Mouse (Mus musculus): ENCODE data around the gene Ulk1. TPM values are rescaled to one million over a fixed set of nuclear protein-coding genes. Genes with fewer than 3 reads are reported as not detected.

Ulk1 gene
- 20.0 and 34.6 TPM in 2 replicates for polyA plus RNA-seq (2012; rRNA removed)

DNA sequence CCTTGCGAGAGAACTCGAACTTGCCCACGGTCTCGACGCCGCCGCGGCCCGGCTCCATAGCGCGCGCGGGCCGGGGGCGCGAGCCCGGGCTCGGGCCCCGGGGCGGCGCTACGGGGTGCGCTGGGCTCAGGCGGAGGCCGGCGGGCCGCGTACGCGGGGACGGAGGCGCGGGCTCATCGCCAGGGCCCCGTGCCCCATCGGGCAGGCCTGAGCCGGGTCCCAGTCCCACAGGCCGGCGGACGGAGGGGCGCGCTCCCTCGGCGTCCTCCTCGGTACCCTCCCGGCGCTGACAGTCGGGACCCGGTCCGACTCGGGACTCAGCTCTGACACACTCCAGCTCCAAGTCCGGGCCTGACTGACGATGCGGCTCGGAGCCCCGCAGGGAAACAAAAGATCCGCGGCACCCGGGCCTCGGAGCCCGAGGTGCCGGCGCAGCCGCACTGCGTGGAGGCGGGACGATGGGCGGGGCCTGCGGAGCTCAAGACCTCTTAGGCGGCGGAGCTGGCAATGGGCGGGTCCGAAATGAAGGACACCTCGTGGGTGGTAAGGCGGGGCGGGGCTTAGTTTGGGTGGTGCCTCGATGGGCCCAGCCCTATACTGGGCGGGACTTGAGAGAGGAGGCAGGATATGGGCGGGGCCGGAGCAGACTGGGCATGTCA is at the start of gene Ulk1:
Gene Ulk1, minus strand, starts transcription at position 431 of the 659 bp plus-strand sequence.
- Histone ChIP-seq H3K4me3 (ENCODE audit: low read depth, low read length) (peak within 1 kb of the TSS; percentile 75), H3K27ac (ENCODE audit: insufficient read depth, low read depth, low read length) (peak within 1 kb of the TSS; percentile 29), H3K4me1 (ENCODE audit: control insufficient read depth, insufficient read depth, insufficient read length, low read length) (peaks cover 11% of the 10 kb centered on the region), H3K36me3 (ENCODE audit: control insufficient read depth, insufficient read depth, low read length) (peaks cover 1% of the 10 kb centered on the region; the same call in 1 of the 2 replicates), H3K27me3 (ENCODE audit: control insufficient read depth, insufficient read depth, low read length) (no peaks in the 10 kb centered on the region)
- TF ChIP-seq CTCF (IDR thresholded peaks at IDR 0.05; ENCODE audit: extremely low read depth, insufficient read length, insufficient replicate concordance, low read depth, low read length) (no peak), POLR2A (IDR thresholded peaks at IDR 0.05; ENCODE audit: low read depth, low read length) (peak; percentile 95)
- WGBS: under 1% methylated on average over 80 of the region's 80 CpGs

DNA sequence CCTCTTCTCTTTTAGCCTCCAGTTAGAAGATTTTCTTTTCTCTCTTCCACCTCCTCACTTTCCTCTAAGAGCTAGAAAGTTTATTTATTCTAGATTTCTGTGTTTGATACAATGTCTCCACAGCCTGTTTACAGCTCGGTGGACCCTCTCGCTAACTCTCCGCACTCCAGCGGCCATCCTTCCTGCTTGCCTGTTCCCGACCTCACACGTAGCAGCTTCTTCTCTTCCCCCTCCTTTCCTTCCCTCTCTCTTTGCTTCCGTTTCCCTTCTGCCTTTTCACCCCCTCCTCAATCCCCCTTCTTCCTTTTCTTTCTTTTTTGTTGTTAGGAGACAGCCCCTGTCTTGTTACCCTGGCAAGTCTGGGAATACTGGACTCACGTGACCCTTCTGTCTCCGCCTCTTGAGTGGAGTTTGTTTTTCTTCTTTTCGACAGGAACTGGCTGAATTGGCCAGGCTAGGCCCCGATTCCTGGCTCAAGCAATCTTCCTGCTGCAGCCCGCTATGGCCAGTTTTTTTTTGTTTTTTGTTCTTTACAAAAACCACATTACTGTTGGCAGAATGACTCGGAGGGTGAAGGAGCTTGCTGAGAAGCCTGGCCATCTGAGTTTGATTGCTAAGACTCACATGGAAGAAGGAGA is 49.2 kb upstream of the Ulk1 start:
- H3K36me3 ChIP-seq (ENCODE audit: control insufficient read depth, insufficient read depth, low read length): peaks cover 4% of the 10 kb centered on the region
- TF ChIP-seq CTCF (IDR thresholded peaks at IDR 0.05; ENCODE audit: extremely low read depth, insufficient read length, insufficient replicate concordance, low read depth, low read length) (no peak), POLR2A (IDR thresholded peaks at IDR 0.05; ENCODE audit: low read depth, low read length) (0 out of 2 replicates have a peak, but pooled peaks have one; percentile 13)
- H3K4me3 ChIP-seq (ENCODE audit: low read depth, low read length): peak overlapping the region; percentile 29
- peak overlapping the region; percentile 56 for H3K27ac ChIP-seq (ENCODE audit: insufficient read depth, low read depth, low read length)
- 66% methylated on average over 13 of the region's 13 CpGs for WGBS
- H3K27me3 ChIP-seq (ENCODE audit: control insufficient read depth, insufficient read depth, low read length): no peaks in the 10 kb centered on the region
- H3K4me1 ChIP-seq (ENCODE audit: control insufficient read depth, insufficient read depth, insufficient read length, low read length): no peaks in the 10 kb centered on the region

DNA sequence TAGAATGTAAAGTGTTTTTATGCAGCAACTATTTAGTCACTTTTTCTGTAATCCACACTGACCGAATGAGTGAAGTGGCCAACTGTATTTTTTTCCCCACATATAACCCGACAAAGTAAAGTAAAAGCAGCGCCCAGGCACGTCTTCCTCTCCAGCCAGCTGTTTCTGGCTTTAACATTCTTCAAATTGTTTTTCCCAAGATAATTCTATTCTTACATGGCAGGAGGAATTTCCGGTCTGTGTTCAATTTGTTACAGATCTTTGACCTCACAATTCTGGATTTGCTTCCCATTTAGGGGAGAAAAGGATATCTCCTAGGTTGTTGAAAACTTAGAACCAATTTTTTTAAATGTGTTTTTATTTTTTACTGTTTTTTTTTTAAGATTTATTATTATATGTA is 47.2 kb upstream of the Ulk1 start:
- no peak overlapping the region for H3K4me3 ChIP-seq (ENCODE audit: low read depth, low read length)
- WGBS: 79% methylated on average over 5 of the region's 5 CpGs
- peaks cover 2% of the 10 kb centered on the region for H3K36me3 ChIP-seq (ENCODE audit: control insufficient read depth, insufficient read depth, low read length)
- TF ChIP-seq POLR2A (IDR thresholded peaks at IDR 0.05; ENCODE audit: low read depth, low read length): no peak
- TF ChIP-seq CTCF (IDR thresholded peaks at IDR 0.05; ENCODE audit: extremely low read depth, insufficient read length, insufficient replicate concordance, low read depth, low read length): no peak
- H3K27me3 ChIP-seq (ENCODE audit: control insufficient read depth, insufficient read depth, low read length): no peaks in the 10 kb centered on the region
- H3K4me1 ChIP-seq (ENCODE audit: control insufficient read depth, insufficient read depth, insufficient read length, low read length): no peaks in the 10 kb centered on the region
- H3K27ac ChIP-seq (ENCODE audit: insufficient read depth, low read depth, low read length): no peak overlapping the region

DNA sequence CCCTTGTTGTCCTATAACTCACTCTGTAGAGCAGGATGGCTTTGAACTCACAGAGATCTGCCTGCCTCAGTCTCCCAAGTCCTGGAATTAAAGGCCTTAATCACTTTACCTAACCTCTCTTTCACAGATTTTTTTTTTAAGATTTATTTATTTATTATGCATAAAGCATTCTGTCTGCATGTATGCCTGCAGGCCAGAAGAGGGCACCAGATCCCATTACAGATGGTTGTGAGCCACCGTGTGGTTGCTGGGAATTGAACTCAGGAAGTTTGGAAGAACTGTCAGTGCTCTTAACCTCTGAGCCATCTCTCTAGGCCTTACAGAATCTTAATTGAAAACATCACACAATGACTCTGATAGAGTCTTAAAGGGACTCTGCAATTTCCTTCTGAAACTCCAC is 43.1 kb upstream of the Ulk1 start:
- TF ChIP-seq POLR2A (IDR thresholded peaks at IDR 0.05; ENCODE audit: low read depth, low read length) (no peak), CTCF (IDR thresholded peaks at IDR 0.05; ENCODE audit: extremely low read depth, insufficient read length, insufficient replicate concordance, low read depth, low read length) (no peak; the same call in 1 of the 2 replicates)
- no peak overlapping the region for H3K4me3 ChIP-seq (ENCODE audit: low read depth, low read length)
- H3K36me3 ChIP-seq (ENCODE audit: control insufficient read depth, insufficient read depth, low read length): peaks cover 9% of the 10 kb centered on the region
- H3K4me1 ChIP-seq (ENCODE audit: control insufficient read depth, insufficient read depth, insufficient read length, low read length): no peaks in the 10 kb centered on the region
- no peak overlapping the region for H3K27ac ChIP-seq (ENCODE audit: insufficient read depth, low read depth, low read length)
- 61% methylated on average over 1 of the region's 1 CpGs for whole genome bisulfite sequencing
- no peaks in the 10 kb centered on the region for H3K27me3 ChIP-seq (ENCODE audit: control insufficient read depth, insufficient read depth, low read length)

DNA sequence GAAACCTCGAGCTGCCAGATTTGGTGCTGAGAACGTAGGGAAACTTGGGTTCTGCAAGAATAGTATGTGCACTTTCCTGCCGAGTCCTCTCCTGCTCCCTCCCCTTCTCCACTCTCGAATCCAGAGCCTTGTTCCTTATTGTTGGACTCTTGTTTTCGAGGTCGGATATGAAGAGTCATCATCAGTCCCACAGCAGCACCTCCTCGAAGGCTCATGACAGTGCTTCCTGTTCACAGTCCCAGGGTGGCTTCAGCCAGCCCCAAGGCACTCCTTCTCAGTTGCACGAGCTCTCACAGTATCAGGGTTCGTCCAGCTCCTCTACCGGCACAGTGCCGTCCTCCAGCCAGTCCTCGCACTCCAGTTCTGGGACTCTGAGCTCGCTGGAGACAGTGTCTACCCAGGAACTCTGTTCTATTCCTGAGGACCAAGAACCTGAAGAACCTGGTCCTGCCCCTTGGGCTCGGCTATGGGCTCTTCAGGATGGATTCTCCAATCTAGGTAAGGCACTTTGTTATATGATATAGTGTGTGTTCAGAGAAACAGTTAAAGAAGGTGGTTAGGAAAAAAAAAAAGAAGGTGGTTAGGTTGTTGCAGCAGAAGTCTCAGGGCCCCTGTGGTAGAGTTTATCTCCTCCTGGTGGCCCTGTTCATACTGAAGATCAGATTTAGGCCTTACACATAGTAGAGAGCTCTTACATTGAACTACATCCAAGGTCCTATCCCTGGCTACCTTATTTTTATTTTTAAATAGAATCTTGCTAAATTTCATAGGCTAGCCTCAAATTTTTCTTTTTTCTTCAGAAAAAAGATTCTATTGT is 31.4 kb upstream of the Ulk1 start:
- Histone ChIP-seq H3K27me3 (ENCODE audit: control insufficient read depth, insufficient read depth, low read length) (no peaks in the 10 kb centered on the region), H3K4me1 (ENCODE audit: control insufficient read depth, insufficient read depth, insufficient read length, low read length) (no peaks in the 10 kb centered on the region; the same call in 1 of the 2 replicates), H3K4me3 (ENCODE audit: low read depth, low read length) (no peak overlapping the region), H3K36me3 (ENCODE audit: control insufficient read depth, insufficient read depth, low read length) (peaks cover 1% of the 10 kb centered on the region; the same call in 1 of the 2 replicates), H3K27ac (ENCODE audit: insufficient read depth, low read depth, low read length) (no peak overlapping the region)
- TF ChIP-seq POLR2A (IDR thresholded peaks at IDR 0.05; ENCODE audit: low read depth, low read length): no peak
- TF ChIP-seq CTCF (IDR thresholded peaks at IDR 0.05; ENCODE audit: extremely low read depth, insufficient read length, insufficient replicate concordance, low read depth, low read length): no peak
- 83% methylated on average over 14 of the region's 14 CpGs for whole genome bisulfite sequencing

DNA sequence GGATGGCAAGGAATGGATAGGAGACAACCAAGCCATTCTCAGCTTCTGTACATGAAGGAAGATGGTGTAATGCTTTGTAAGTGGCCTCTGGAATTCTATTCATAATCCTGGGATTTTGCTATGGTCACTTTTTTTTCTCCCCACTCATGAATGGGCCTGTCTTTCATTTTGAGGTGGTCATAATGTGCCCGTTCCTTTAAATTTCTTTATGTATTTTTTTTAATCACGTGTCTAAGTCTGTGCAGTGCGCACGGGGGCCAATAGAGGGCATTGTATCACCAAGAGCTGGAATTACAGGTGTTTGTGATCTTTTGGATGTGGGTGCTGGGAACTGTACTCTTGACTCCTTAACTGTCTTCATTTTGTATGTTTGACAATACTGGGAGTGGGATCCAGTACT is 30.6 kb upstream of the Ulk1 start:
- TF ChIP-seq CTCF (IDR thresholded peaks at IDR 0.05; ENCODE audit: extremely low read depth, insufficient read length, insufficient replicate concordance, low read depth, low read length) (no peak), POLR2A (IDR thresholded peaks at IDR 0.05; ENCODE audit: low read depth, low read length) (no peak)
- peak overlapping the region; percentile 22; the same call in 1 of the 2 replicates for H3K27ac ChIP-seq (ENCODE audit: insufficient read depth, low read depth, low read length)
- H3K36me3 ChIP-seq (ENCODE audit: control insufficient read depth, insufficient read depth, low read length): peaks cover 1% of the 10 kb centered on the region; the same call in 1 of the 2 replicates
- no peaks in the 10 kb centered on the region; the same call in 1 of the 2 replicates for H3K4me1 ChIP-seq (ENCODE audit: control insufficient read depth, insufficient read depth, insufficient read length, low read length)
- H3K27me3 ChIP-seq (ENCODE audit: control insufficient read depth, insufficient read depth, low read length): no peaks in the 10 kb centered on the region
- peak overlapping the region; percentile 89; the same call in 1 of the 2 replicates for H3K4me3 ChIP-seq (ENCODE audit: low read depth, low read length)
- 2% methylated on average over 4 of the region's 4 CpGs for WGBS

Data from small intestine, adult 2 months (tissue).